Mouse (Mus musculus) C2C12 (cell line): Measurements from ENCODE around the gene Bcan.

Experiments used
- CEBPB ChIP-seq: IDR thresholded peaks from one replicate; pipeline ENCODE4 v1.6.1; 2011; ENCODE audit warnings: low read depth, mild to moderate bottlenecking, control low read depth, moderate library complexity
- CTCF ChIP-seq: IDR thresholded peaks from one replicate; pipeline ENCODE4 v1.5.1; 2011; ENCODE audit not compliant: control insufficient read depth, insufficient read depth, insufficient read length
- MYOG ChIP-seq: IDR thresholded peaks from one replicate; pipeline ENCODE4 v1.6.1; 2011; ENCODE audit not compliant: control insufficient read depth, insufficient read length; ENCODE audit errors: extremely low read depth

GRCm38 (mm10) chr3:87940611-87941010 is 59.4 kb downstream of the Bcan start:
- TF ChIP-seq CTCF = no peak
- TF ChIP-seq MYOG = no peak
- TF ChIP-seq CEBPB = no peak
